Mouse (Mus musculus): ENCODE results near the gene Ccnjl. TPM values are rescaled to one million over a fixed set of nuclear protein-coding genes. Genes with fewer than 3 reads are reported as not detected.

Ccnjl gene
- polyA plus RNA-seq, 1 experiment from 2014 or later: 23.7 TPM

DNA sequence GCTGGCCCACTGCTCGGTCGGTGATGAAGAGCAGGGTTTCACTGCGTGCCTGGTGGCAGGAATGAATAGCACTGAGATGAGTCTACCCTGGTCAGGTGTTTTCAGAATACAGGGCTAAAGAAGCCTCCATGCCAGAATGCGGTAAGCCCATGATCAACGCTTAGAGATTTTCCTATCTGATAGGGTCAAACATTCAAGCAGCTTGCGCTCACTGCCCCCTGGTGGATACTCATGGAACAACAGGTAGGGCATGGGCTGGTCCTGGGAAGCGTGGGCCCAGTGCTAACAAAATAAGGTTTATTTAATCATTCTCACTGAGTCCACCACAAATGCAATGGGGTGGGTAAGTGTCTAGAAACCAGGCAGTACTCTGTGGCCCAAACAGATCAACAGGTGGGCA is 35.9 kb upstream of the Ccnjl start:
- Histone ChIP-seq H3K4me1 (replicated peaks; ENCODE audit: control insufficient read depth, insufficient read depth, low read length) (no peaks in the 10 kb centered on the region), H3K9me3 (ENCODE audit: control insufficient read depth, low read length) (no peaks in the 10 kb centered on the region), H3K27me3 (replicated peaks; ENCODE audit: control insufficient read depth, insufficient read depth, low read length) (no peaks in the 10 kb centered on the region), H3K9ac (ENCODE audit: low read length) (no peak overlapping the region), H3K27ac (ENCODE audit: low read depth) (no peak overlapping the region), H3K36me3 (ENCODE audit: control insufficient read depth, insufficient read depth, low read length) (no peaks in the 10 kb centered on the region), H3K4me2 (ENCODE audit: low read length) (no peak overlapping the region), H3K4me3 (ENCODE audit: low read depth, low read length) (no peak overlapping the region)
- 31% methylated on average over 7 of the region's 7 CpGs for whole genome bisulfite sequencing
- DNase-seq (ENCODE audit: low spot score) (peak; percentile 92), ATAC-seq (replicated peaks; ENCODE audit: low FRiP score, low TSS enrichment, low read depth) (peak; percentile 24)

GRCm38 (mm10) chr11:43493815-43494409 is 34.7 kb upstream of the Ccnjl start:
- H3K36me3 ChIP-seq (ENCODE audit: control insufficient read depth, insufficient read depth, low read length): no peaks in the 10 kb centered on the region
- DNase-seq (ENCODE audit: low spot score) (peak; percentile 90), ATAC-seq (replicated peaks; ENCODE audit: low FRiP score, low TSS enrichment, low read depth) (peak; percentile 61)
- no peak overlapping the region for H3K27ac ChIP-seq (ENCODE audit: low read depth)
- H3K9me3 ChIP-seq (ENCODE audit: control insufficient read depth, low read length): peaks cover 6% of the 10 kb centered on the region; the same call in 1 of the 2 replicates
- 19% methylated on average over 6 of the region's 6 CpGs for WGBS
- no peak overlapping the region for H3K4me2 ChIP-seq (ENCODE audit: low read length)
- H3K4me3 ChIP-seq (ENCODE audit: low read depth, low read length): no peak overlapping the region
- H3K9ac ChIP-seq (ENCODE audit: low read length): no peak overlapping the region
- H3K27me3 ChIP-seq (replicated peaks; ENCODE audit: control insufficient read depth, insufficient read depth, low read length): no peaks in the 10 kb centered on the region
- no peaks in the 10 kb centered on the region for H3K4me1 ChIP-seq (replicated peaks; ENCODE audit: control insufficient read depth, insufficient read depth, low read length)

- WGBS: 54% methylated on average over 8 of the region's 8 CpGs
- H3K4me2 ChIP-seq (ENCODE audit: low read length): no peak overlapping the region
- no peaks in the 10 kb centered on the region for H3K27me3 ChIP-seq (replicated peaks; ENCODE audit: control insufficient read depth, insufficient read depth, low read length)
- peaks cover 6% of the 10 kb centered on the region; the same call in 1 of the 2 replicates for H3K9me3 ChIP-seq (ENCODE audit: control insufficient read depth, low read length)
- no peaks in the 10 kb centered on the region for H3K36me3 ChIP-seq (ENCODE audit: control insufficient read depth, insufficient read depth, low read length)
- no peak overlapping the region for H3K9ac ChIP-seq (ENCODE audit: low read length)
- H3K4me3 ChIP-seq (ENCODE audit: low read depth, low read length): no peak overlapping the region
- ATAC-seq (replicated peaks; ENCODE audit: low FRiP score, low TSS enrichment, low read depth) (no peak), DNase-seq (ENCODE audit: low spot score) (no peak)
- H3K4me1 ChIP-seq (replicated peaks; ENCODE audit: control insufficient read depth, insufficient read depth, low read length): no peaks in the 10 kb centered on the region
- H3K27ac ChIP-seq (ENCODE audit: low read depth): no peak overlapping the region
Observed at GRCm38 (mm10) chr11:43495037-43495436, 33.5 kb upstream of the Ccnjl start.

DNA sequence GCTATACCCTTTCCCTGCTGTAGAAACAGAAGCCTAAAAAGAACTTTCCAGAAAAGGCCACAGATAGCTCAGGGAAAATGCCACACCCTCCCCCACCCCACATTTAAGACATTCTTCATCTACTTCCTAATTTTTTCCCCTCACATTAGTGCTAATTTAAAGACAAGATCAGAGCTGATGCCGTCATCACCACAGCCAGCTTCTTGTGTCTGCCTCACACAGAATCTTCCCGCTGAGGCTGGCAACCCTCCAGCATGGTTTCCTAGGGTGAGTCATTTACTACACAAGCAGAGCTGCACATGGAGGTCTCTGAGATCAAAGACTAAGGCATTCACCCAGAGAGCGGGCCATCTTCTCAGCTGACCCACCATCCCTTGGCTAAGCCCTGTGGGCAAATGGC is 33.1 kb upstream of the Ccnjl start:
- Histone ChIP-seq H3K4me3 (ENCODE audit: low read depth, low read length) (no peak overlapping the region), H3K4me2 (ENCODE audit: low read length) (no peak overlapping the region), H3K27ac (ENCODE audit: low read depth) (no peak overlapping the region), H3K36me3 (ENCODE audit: control insufficient read depth, insufficient read depth, low read length) (no peaks in the 10 kb centered on the region), H3K27me3 (replicated peaks; ENCODE audit: control insufficient read depth, insufficient read depth, low read length) (no peaks in the 10 kb centered on the region), H3K9ac (ENCODE audit: low read length) (no peak overlapping the region), H3K4me1 (replicated peaks; ENCODE audit: control insufficient read depth, insufficient read depth, low read length) (no peaks in the 10 kb centered on the region), H3K9me3 (ENCODE audit: control insufficient read depth, low read length) (peaks cover 6% of the 10 kb centered on the region; the same call in 1 of the 2 replicates)
- 58% methylated on average over 3 of the region's 3 CpGs for WGBS
- ATAC-seq (replicated peaks; ENCODE audit: low FRiP score, low TSS enrichment, low read depth) (no peak), DNase-seq (ENCODE audit: low spot score) (no peak)

DNA sequence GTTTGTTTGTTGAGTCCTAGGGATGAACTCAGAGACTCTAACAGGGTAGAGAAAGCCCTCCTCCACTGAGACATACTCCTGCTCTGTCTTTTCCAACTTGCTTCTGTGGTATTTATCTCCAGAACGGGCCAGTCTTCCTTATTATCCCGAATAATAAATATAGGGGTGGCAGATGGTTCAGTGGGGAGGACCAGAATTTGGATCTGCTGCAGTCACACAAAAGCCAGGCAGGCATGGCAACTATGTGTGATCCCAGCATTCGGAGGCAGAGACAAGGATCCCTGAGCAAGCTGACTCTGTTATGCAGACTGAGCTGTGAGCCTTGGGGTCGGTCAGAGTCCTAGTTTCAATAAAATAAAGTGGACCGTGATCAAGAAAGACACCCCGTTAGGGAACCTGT is 27.3 kb upstream of the Ccnjl start:
- Histone ChIP-seq H3K9ac (ENCODE audit: low read length) (no peak overlapping the region), H3K27ac (ENCODE audit: low read depth) (no peak overlapping the region), H3K4me2 (ENCODE audit: low read length) (no peak overlapping the region), H3K27me3 (replicated peaks; ENCODE audit: control insufficient read depth, insufficient read depth, low read length) (no peaks in the 10 kb centered on the region), H3K4me1 (replicated peaks; ENCODE audit: control insufficient read depth, insufficient read depth, low read length) (no peaks in the 10 kb centered on the region), H3K36me3 (ENCODE audit: control insufficient read depth, insufficient read depth, low read length) (no peaks in the 10 kb centered on the region), H3K9me3 (ENCODE audit: control insufficient read depth, low read length) (peaks cover 6% of the 10 kb centered on the region; the same call in 1 of the 2 replicates), H3K4me3 (ENCODE audit: low read depth, low read length) (no peak overlapping the region)
- DNase-seq (ENCODE audit: low spot score) (no peak), ATAC-seq (replicated peaks; ENCODE audit: low FRiP score, low TSS enrichment, low read depth) (no peak)
- WGBS: 83% methylated on average over 6 of the region's 6 CpGs

DNA sequence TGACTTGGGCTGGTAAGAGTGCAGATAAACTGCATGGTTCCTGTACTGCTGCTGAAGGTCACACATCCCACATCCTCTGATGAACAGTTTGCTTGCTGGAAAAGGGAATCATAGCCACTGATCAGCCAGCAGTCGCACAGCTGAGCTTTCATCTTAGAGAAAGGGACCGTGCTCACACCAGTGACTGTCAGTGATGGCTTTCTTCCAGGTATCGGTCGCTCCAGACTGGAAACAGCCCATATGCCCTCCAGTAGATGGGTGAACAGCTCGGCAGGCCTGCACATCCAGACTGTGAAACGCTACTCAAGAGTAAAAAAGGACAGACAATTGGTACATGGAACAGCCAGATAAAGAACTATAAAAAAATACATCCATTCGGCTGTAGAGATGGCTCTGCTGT is 23.4 kb upstream of the Ccnjl start:
- no peak overlapping the region for H3K9ac ChIP-seq (ENCODE audit: low read length)
- WGBS: 88% methylated on average over 7 of the region's 7 CpGs
- H3K27me3 ChIP-seq (replicated peaks; ENCODE audit: control insufficient read depth, insufficient read depth, low read length): no peaks in the 10 kb centered on the region
- no peak overlapping the region for H3K4me3 ChIP-seq (ENCODE audit: low read depth, low read length)
- H3K27ac ChIP-seq (ENCODE audit: low read depth): no peak overlapping the region
- DNase-seq (ENCODE audit: low spot score) (no peak), ATAC-seq (replicated peaks; ENCODE audit: low FRiP score, low TSS enrichment, low read depth) (no peak)
- H3K4me2 ChIP-seq (ENCODE audit: low read length): no peak overlapping the region
- no peaks in the 10 kb centered on the region for H3K9me3 ChIP-seq (ENCODE audit: control insufficient read depth, low read length)
- H3K4me1 ChIP-seq (replicated peaks; ENCODE audit: control insufficient read depth, insufficient read depth, low read length): no peaks in the 10 kb centered on the region
- H3K36me3 ChIP-seq (ENCODE audit: control insufficient read depth, insufficient read depth, low read length): no peaks in the 10 kb centered on the region

GRCm38 (mm10) chr11:43507976-43508375 is 20.6 kb upstream of the Ccnjl start:
- WGBS: 86% methylated on average over 6 of the region's 6 CpGs

GRCm38 (mm10) chr11:43509878-43510277 is 18.7 kb upstream of the Ccnjl start:
- no peaks in the 10 kb centered on the region for H3K36me3 ChIP-seq (ENCODE audit: control insufficient read depth, insufficient read depth, low read length)
- DNase-seq (ENCODE audit: low spot score): no peak
- H3K4me3 ChIP-seq (ENCODE audit: low read depth, low read length): no peak overlapping the region
- no peak for ATAC-seq (replicated peaks; ENCODE audit: low FRiP score, low TSS enrichment, low read depth)
- no peak overlapping the region for H3K27ac ChIP-seq (ENCODE audit: low read depth)
- H3K9me3 ChIP-seq (ENCODE audit: control insufficient read depth, low read length): no peaks in the 10 kb centered on the region
- H3K27me3 ChIP-seq (replicated peaks; ENCODE audit: control insufficient read depth, insufficient read depth, low read length): no peaks in the 10 kb centered on the region
- H3K4me1 ChIP-seq (replicated peaks; ENCODE audit: control insufficient read depth, insufficient read depth, low read length): no peaks in the 10 kb centered on the region
- H3K4me2 ChIP-seq (ENCODE audit: low read length): no peak overlapping the region
- 90% methylated on average over 5 of the region's 5 CpGs for WGBS
- no peak overlapping the region for H3K9ac ChIP-seq (ENCODE audit: low read length)

More at GRCm38 (mm10) chr11:43507976-43508375, 20.6 kb upstream of the Ccnjl start:
- Histone ChIP-seq H3K9ac (ENCODE audit: low read length) (no peak overlapping the region), H3K9me3 (ENCODE audit: control insufficient read depth, low read length) (no peaks in the 10 kb centered on the region), H3K27ac (ENCODE audit: low read depth) (no peak overlapping the region), H3K4me2 (ENCODE audit: low read length) (no peak overlapping the region), H3K4me1 (replicated peaks; ENCODE audit: control insufficient read depth, insufficient read depth, low read length) (no peaks in the 10 kb centered on the region), H3K27me3 (replicated peaks; ENCODE audit: control insufficient read depth, insufficient read depth, low read length) (no peaks in the 10 kb centered on the region), H3K4me3 (ENCODE audit: low read depth, low read length) (no peak overlapping the region), H3K36me3 (ENCODE audit: control insufficient read depth, insufficient read depth, low read length) (no peaks in the 10 kb centered on the region)
- no peak for DNase-seq (ENCODE audit: low spot score)
- ATAC-seq (replicated peaks; ENCODE audit: low FRiP score, low TSS enrichment, low read depth): no peak

- DNase-seq (ENCODE audit: low spot score) (no peak), ATAC-seq (replicated peaks; ENCODE audit: low FRiP score, low TSS enrichment, low read depth) (no peak)
- H3K9ac ChIP-seq (ENCODE audit: low read length): no peak overlapping the region
- no peaks in the 10 kb centered on the region for H3K27me3 ChIP-seq (replicated peaks; ENCODE audit: control insufficient read depth, insufficient read depth, low read length)
- WGBS: 68% methylated on average over 2 of the region's 2 CpGs
- no peaks in the 10 kb centered on the region for H3K36me3 ChIP-seq (ENCODE audit: control insufficient read depth, insufficient read depth, low read length)
- H3K27ac ChIP-seq (ENCODE audit: low read depth): no peak overlapping the region
- H3K4me2 ChIP-seq (ENCODE audit: low read length): no peak overlapping the region
- H3K9me3 ChIP-seq (ENCODE audit: control insufficient read depth, low read length): no peaks in the 10 kb centered on the region
- H3K4me3 ChIP-seq (ENCODE audit: low read depth, low read length): no peak overlapping the region
- no peaks in the 10 kb centered on the region for H3K4me1 ChIP-seq (replicated peaks; ENCODE audit: control insufficient read depth, insufficient read depth, low read length)
Observed at GRCm38 (mm10) chr11:43512661-43513190, 15.9 kb upstream of the Ccnjl start.

Measured in intestine, embryonic 14.5 days (tissue).